Mouse (Mus musculus) liver, embryonic 14 days (tissue): ENCODE measurements around the gene Rmdn2. TPM values are rescaled to one million over a fixed set of nuclear protein-coding genes. Genes with fewer than 3 reads are reported as not detected.

ENCODE experiments used
- polyA plus RNA-seq: library from polyadenylated mRNA; depleted of rRNA; stranded (reverse); fragments of >200 nt; gene quantifications from 2 replicates; pipeline ENCODE4 v1.2.3, GENCODE M21; 2012; rRNA removed

Rmdn2 gene
- polyA plus RNA-seq = 2.0 TPM in 2 replicates

GRCm38 (mm10) chr17:79611545-79611944, at the start of gene Rmdn2:
TSS of gene Rmdn2 (plus strand) at chr17:79611863.

GRCm38 (mm10) chr17:79714931-79715637, 103.4 kb downstream of the Rmdn2 start, which contains the start of gene Cyp1b1:
TSS of gene Cyp1b1 (minus strand) at chr17:79715061.

Other genes starting within 250 kb of the Rmdn2 start
- 0.14 and 0.21 TPM in 2 replicates for gene Cyp1b1, start 103.2 kb downstream of the Rmdn2 start, polyA plus RNA-seq